Mouse (Mus musculus) cerebellum, postnatal 25 days (tissue): ENCODE measurements at regions not wholly inside any gene's neighbourhood (a gene's known extent, or its start where the extent isn't known, plus 50 kb on each side); places are given as distances from the start of the nearest gene placed in this dataset.

ENCODE experiments used
- DNase-seq, 2 experiments: peaks; one replicate each; pipeline ENCODE4 v3.0.0; 2021; ENCODE audit warnings: mixed read lengths in 2 of 2

DNA sequence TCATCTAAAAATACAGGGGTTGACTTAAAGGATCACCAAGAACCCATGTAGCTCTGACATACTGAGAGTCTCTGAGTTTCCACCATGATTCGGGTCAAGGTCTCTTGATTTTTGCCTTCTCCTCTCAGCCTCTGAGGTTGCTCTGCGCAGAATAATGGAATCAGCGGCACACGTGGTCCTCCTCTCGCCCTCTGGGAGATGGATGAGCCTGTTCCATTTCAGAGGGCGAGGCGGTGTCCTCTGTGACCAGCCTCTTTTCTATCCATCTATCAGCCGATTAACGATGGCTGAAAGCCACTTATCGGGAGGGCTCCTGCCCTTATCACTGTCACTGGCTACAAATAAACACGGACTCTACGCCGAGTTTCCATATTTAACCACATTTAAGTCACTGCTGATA lies 124.6 kb upstream of the Pax6 start:
- DNase-seq, result no peak

DNA sequence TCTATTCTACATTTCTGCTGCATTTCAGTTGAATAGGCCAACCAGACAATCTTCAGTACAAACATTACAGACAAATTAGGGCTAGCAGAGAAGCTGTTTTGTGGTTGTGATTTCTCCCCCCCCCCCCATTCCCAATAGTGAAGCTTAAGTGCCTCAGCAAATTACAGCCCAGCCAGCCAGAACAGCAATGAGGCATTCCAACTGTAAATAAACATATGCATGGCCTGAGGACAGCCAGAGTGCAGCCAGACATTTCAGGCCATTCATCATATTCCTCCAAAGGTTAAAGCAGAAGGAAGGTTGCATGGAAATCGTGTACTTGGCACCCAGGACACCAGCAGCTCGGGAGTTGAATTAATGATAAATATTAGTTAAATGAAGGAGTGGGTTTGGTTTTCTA lies 116.6 kb upstream of the Pax6 start:
- DNase-seq, result no peak

DNA sequence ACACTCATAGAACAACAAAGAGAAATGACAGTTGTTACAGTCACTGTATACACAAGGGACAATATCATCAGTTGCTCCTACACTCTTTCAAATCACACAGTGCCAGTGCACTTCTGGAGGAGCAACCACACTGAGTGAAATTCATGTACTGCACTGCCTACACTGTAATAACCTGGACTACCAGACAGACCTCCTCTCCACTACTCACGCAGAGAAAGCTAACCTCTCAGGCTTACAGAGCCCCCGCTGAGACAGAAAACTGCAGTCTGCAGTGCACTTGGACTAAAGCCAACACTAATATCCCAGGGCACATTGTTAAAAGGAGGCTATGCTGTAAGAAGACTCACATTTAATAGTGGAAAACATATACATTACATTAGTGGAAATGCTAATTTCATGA lies 81.9 kb upstream of the Pax6 start:
- DNase-seq, result peak in 1 of 2 experiments; percentile 24

DNA sequence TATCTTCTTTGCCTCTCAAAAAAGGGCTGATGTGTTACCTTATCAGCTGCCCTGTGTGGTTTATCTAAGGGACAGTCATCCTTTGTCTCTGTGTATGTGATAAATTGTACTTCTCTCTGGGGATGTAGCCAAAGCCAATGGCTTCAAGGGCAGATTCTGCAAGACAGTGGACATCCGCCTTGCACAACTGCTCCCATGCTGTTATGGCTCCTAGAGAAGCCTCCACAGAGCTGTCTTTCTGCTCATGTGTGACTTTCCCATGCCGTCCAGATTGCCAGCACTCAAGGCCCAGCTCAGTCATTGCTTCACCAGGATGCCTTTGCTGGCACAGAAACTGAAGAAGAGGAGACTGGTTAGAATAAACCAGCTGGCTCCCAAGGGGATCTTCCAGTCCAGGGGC lies 74.6 kb upstream of the Pax6 start:
- DNase-seq, result no peak

DNA sequence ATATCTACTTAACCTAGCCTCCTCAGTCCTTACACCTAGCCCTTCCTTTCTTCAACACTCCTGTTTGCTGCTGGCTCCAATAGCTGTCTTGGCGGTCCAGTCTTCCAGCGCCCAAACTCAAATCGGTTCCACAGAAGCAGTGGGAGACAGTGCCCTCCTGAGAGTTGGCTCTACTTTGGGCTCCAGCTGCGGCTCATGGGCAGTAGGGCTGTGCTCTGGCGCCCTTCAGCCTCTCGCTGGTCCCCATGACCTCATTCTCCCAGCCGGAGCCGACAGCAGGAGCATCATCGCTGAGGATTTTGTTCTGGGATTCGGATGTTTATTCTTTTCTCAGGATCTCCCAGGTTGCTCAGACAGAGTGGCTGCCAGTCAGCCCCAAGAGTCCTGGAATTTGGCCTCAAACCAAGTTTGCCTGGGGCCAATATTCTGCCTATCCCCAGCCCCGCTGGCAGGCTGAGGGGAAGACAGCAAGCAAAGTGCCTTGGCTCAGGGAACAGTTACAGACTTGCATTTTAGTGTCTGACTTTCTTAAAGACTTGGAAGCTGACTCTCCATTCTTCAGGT lies 64.1 kb upstream of the Pax6 start:
- DNase-seq, result peak; percentile 56 to 71

DNA sequence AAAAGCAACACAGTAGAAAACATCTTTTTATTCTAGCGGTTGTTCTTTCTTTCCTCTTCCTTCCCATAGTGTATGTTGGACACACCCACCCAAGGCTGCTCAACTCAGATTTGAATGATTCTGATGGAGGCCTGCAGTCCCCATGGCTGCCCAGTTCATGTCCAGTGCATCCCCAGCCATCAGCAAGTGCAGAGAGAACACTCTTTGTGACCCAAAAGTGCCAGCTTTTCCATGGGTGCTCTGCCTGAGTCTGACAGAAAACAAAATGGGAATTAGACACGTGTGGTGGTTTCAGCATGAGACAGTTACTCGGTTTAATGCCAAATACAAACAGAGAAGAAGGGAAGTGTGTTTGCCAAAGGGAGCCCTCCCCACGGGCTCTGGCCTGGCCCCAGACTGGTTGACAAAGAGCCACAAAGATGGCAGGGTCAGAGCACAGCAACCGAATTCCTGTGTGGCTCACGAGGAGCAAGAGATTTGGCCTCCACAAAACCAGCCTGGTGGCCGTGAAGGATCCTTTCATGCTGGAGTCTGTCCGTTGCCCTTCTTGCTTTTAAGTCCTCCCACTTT lies 60.6 kb upstream of the Pax6 start:
- peak; percentile 69 to 73 for DNase-seq

DNA sequence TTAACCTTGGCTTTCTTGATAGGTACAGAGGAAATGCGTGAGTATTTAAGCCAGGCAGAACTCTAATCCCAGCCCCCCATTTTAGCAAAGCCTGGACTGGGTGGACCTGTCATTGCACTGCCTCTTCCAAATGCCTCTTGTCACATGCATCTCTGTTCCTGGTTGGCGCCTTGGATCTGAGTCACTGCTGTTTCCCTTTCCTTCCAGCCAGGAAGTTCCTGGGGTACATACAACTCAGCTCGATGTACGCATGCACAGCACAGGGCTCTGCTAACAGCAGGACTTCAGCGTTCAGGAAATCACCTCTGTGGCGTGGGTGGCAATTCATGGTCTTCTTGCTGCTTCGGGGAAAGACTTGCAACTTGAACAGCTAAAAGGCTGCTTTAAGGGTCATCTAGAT lies 59.9 kb upstream of the Pax6 start:
- peak; percentile 39 to 46 for DNase-seq

DNA sequence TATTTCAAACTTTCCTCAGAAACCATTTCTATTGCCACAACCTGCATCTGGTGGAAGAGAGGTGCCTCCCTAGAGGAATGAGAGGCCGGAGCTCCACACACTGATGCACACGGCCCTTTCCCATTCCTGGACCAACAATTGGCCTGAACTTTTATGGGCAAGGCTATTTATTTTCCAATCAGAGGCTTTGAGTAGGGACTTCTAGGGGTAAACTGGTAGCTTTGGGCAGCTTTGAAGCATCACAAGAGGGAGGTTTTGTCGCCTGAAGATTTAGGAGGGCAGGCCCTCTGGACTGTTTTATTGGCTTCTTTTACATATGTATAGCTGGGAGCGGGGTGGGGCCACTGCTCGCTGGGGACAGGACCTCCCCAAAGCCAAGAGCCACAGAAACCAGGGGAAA lies 57.7 kb upstream of the Pax6 start:
- DNase-seq, result no peak

DNA sequence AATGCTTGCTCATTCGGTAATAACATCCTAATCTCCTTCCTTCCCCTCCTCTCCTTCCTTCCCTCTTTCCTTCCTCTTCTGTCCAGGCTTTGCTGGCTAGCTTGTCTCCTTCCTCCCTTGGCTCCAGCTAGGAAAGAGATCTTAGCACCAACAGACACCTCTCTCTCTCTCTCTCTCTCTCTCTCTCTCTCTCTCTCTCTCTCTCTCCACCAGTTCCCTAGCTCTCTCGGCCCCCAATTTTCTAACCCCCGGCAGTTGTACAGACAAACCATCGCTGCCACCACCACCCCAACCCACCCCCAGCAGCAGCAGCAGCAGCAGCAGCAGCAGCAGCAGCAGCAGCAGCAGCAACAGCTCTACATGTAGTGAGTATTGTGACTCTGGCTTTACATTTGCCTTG lies 57.0 kb upstream of the Pax6 start:
- no peak for DNase-seq

DNA sequence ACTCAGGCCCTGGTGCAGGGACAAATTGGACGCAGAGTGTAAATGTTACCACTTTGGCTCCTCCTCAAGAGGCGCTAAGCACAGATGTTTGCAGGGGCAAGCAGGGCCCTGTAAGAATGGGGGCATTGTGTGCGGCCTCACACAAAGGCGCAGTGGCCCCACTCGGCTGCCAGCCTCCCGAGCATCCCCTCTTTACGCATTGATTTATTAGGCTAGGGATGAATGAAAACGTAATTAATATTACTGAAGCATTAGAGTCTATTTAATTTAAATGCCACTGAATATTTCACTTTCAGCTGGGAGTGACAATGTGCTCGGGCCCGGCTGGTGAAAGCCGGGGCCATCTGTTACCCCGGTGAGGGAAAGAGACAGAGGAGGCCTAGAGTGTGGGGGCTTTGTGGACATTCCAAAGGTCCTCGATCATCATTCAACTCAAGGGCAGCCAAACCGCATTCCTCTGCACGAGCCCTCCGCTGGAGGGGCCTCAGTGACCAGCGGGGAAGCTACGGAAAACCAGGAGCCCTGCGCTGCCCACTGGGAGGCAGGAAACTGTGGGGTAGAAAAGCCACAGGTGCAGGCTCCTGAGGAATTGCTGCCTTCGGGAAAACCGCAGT lies 56.5 kb upstream of the Pax6 start:
- DNase-seq, result peak in 1 of 2 experiments; percentile 23

DNA sequence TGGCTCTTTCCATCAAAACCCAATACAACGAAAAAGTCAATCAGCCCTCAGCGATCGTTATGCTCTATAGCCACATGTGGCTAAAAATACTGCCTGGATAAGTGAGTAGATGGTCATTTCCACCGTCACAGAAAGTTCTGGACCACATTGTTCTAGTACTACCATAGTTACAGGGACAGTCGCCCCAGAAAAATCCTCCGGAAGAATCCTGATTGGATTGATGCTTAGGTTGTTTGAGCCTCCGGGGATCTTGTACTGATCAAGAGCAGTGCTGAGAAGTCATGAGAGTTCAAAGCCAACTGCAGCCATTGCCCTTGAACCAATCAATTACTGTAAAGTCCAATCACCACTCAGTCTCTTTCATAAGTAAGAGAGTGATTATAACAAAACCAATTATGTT lies 56.0 kb upstream of the Pax6 start:
- DNase-seq, result no peak

DNA sequence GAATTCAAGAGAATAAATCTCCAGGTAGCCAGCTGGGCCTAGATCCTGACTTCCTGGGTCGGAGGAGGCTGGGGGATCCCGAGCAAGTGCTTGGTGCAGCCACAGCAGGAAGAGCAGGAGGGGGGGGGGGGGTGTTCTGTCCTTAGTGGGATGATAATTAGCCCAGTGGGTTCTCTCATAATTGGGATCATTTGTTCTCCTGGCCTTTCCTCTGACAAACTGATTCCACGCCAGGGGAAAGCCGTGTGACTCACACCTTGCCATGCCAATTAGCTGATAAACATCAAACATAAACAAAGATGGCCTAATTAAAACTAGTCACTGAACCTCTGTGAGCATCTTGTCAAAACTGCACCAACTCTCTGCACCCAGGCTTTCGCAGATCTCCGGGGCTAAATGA lies 55.5 kb upstream of the Pax6 start:
- no peak for DNase-seq

DNA sequence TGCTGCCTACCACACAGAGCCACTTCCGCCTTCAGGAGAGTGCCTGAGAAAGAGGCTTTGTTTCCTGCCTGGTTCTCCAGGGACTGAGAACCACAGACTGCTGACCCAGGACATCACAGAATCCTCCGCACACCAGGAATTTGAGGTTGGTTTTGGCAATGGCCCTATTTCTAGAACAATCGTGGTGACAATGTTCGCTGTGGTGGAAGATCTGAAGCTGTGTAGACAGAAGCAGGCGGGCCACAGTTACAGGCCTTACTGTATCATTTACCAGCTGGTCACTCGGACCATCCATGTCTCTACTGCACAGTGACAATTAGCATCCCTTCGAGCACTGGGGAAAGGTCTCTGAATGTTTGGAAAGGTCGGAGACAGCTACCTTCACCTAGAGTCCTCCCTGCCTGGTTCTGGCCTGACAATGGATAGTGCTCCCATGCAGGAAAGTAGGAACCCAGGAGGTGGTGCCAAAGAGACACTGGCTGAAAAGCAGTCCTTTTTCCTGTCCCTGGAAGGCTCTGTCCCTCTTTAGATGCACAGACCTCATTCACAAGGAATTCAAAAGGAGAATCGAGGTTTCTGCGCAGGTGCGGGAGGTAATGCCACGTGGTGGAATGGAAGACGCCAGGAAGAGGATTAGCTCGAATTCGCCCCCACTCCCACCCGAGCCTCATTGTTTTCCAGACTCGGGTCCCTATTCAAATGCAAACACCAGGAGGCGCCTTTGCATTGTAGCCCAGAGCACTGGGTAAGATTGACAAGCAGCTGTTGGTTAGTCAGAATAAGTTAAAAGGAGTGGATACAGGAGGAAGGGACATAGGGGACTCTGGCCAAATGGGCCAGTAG lies 52.6 kb upstream of the Pax6 start:
- DNase-seq, result peak; percentile 64 to 72
